Mouse (Mus musculus): ENCODE results near the gene 1700025G04Rik. TPM values are rescaled to one million over a fixed set of nuclear protein-coding genes. Genes with fewer than 3 reads are reported as not detected.

Gene 1700025G04Rik
- polyA plus RNA-seq, 1 experiment = 0.01 TPM

GRCm38 (mm10) chr1:152063357-152064145 is 26.4 kb downstream of the 1700025G04Rik start:
- Histone ChIP-seq H3K27me3 (ENCODE audit: control insufficient read depth) (no peaks in the 10 kb centered on the region), H3K36me3 (ENCODE audit: control insufficient read depth) (no peaks in the 10 kb centered on the region), H3K4me3 (replicated peaks) (no peak overlapping the region), H3K4me1 (ENCODE audit: control insufficient read depth) (no peaks in the 10 kb centered on the region), H3K9me3 (ENCODE audit: control insufficient read depth, low read length) (no peaks in the 10 kb centered on the region)
- no peak for TF ChIP-seq GATA1 (IDR thresholded peaks at IDR 0.05; ENCODE audit: low read length)
- TF ChIP-seq TAL1 (IDR thresholded peaks at IDR 0.05; ENCODE audit: low read length) = no peak

- TF ChIP-seq TAL1 (IDR thresholded peaks at IDR 0.05; ENCODE audit: low read length) (no peak), GATA1 (IDR thresholded peaks at IDR 0.05; ENCODE audit: low read length) (no peak)
- Histone ChIP-seq H3K4me1 (ENCODE audit: control insufficient read depth) (no peaks in the 10 kb centered on the region), H3K36me3 (ENCODE audit: control insufficient read depth) (no peaks in the 10 kb centered on the region), H3K27me3 (ENCODE audit: control insufficient read depth) (no peaks in the 10 kb centered on the region), H3K9me3 (ENCODE audit: control insufficient read depth, low read length) (no peaks in the 10 kb centered on the region), H3K4me3 (replicated peaks) (no peak overlapping the region)
Measured at GRCm38 (mm10) chr1:152061745-152062144, 28.2 kb downstream of the 1700025G04Rik start.

GRCm38 (mm10) chr1:152060265-152060664 is 29.7 kb downstream of the 1700025G04Rik start:
- Histone ChIP-seq H3K27me3 (ENCODE audit: control insufficient read depth) (no peaks in the 10 kb centered on the region), H3K4me1 (ENCODE audit: control insufficient read depth) (no peaks in the 10 kb centered on the region), H3K9me3 (ENCODE audit: control insufficient read depth, low read length) (no peaks in the 10 kb centered on the region), H3K36me3 (ENCODE audit: control insufficient read depth) (no peaks in the 10 kb centered on the region), H3K4me3 (replicated peaks) (no peak overlapping the region)
- no peak for TF ChIP-seq GATA1 (IDR thresholded peaks at IDR 0.05; ENCODE audit: low read length)
- no peak for TF ChIP-seq TAL1 (IDR thresholded peaks at IDR 0.05; ENCODE audit: low read length)

- no peak for TF ChIP-seq GATA1 (IDR thresholded peaks at IDR 0.05; ENCODE audit: low read length)
- TF ChIP-seq TAL1 (IDR thresholded peaks at IDR 0.05; ENCODE audit: low read length) = no peak
- Histone ChIP-seq H3K4me1 (ENCODE audit: control insufficient read depth) (no peaks in the 10 kb centered on the region), H3K36me3 (ENCODE audit: control insufficient read depth) (no peaks in the 10 kb centered on the region), H3K27me3 (ENCODE audit: control insufficient read depth) (no peaks in the 10 kb centered on the region), H3K9me3 (ENCODE audit: control insufficient read depth, low read length) (no peaks in the 10 kb centered on the region), H3K4me3 (replicated peaks) (no peak overlapping the region)
Measured at GRCm38 (mm10) chr1:152058776-152059175, 31.1 kb downstream of the 1700025G04Rik start.

- Histone ChIP-seq H3K4me1 (ENCODE audit: control insufficient read depth) (no peaks in the 10 kb centered on the region), H3K4me3 (replicated peaks) (no peak overlapping the region), H3K9me3 (ENCODE audit: control insufficient read depth, low read length) (no peaks in the 10 kb centered on the region), H3K27me3 (ENCODE audit: control insufficient read depth) (no peaks in the 10 kb centered on the region), H3K36me3 (ENCODE audit: control insufficient read depth) (no peaks in the 10 kb centered on the region)
- TF ChIP-seq GATA1 (IDR thresholded peaks at IDR 0.05; ENCODE audit: low read length) = no peak
- TF ChIP-seq TAL1 (IDR thresholded peaks at IDR 0.05; ENCODE audit: low read length) = no peak
Measured at GRCm38 (mm10) chr1:152053112-152053511, 36.8 kb downstream of the 1700025G04Rik start.

- H3K9me3 ChIP-seq (ENCODE audit: control insufficient read depth, low read length) = no peaks in the 10 kb centered on the region
- no peaks in the 10 kb centered on the region for H3K4me1 ChIP-seq (ENCODE audit: control insufficient read depth)
- H3K36me3 ChIP-seq (ENCODE audit: control insufficient read depth) = no peaks in the 10 kb centered on the region
- no peaks in the 10 kb centered on the region for H3K27me3 ChIP-seq (ENCODE audit: control insufficient read depth)
- TF ChIP-seq TAL1 (IDR thresholded peaks at IDR 0.05; ENCODE audit: low read length) (no peak), GATA1 (IDR thresholded peaks at IDR 0.05; ENCODE audit: low read length) (no peak)
- no peak overlapping the region for H3K4me3 ChIP-seq (replicated peaks)
Measured at GRCm38 (mm10) chr1:152051858-152052257, 38.1 kb downstream of the 1700025G04Rik start.

GRCm38 (mm10) chr1:152050037-152050436 is 39.9 kb downstream of the 1700025G04Rik start:
- Histone ChIP-seq H3K27me3 (ENCODE audit: control insufficient read depth) (no peaks in the 10 kb centered on the region), H3K9me3 (ENCODE audit: control insufficient read depth, low read length) (no peaks in the 10 kb centered on the region), H3K36me3 (ENCODE audit: control insufficient read depth) (no peaks in the 10 kb centered on the region), H3K4me3 (replicated peaks) (no peak overlapping the region), H3K4me1 (ENCODE audit: control insufficient read depth) (no peaks in the 10 kb centered on the region)
- TF ChIP-seq TAL1 (IDR thresholded peaks at IDR 0.05; ENCODE audit: low read length) (no peak), GATA1 (IDR thresholded peaks at IDR 0.05; ENCODE audit: low read length) (no peak)

GRCm38 (mm10) chr1:152048291-152048690 is 41.6 kb downstream of the 1700025G04Rik start:
- TF ChIP-seq TAL1 (IDR thresholded peaks at IDR 0.05; ENCODE audit: low read length) = no peak
- TF ChIP-seq GATA1 (IDR thresholded peaks at IDR 0.05; ENCODE audit: low read length) = no peak
- Histone ChIP-seq H3K9me3 (ENCODE audit: control insufficient read depth, low read length) (no peaks in the 10 kb centered on the region), H3K27me3 (ENCODE audit: control insufficient read depth) (no peaks in the 10 kb centered on the region), H3K4me1 (ENCODE audit: control insufficient read depth) (no peaks in the 10 kb centered on the region), H3K4me3 (replicated peaks) (no peak overlapping the region), H3K36me3 (ENCODE audit: control insufficient read depth) (no peaks in the 10 kb centered on the region)

GRCm38 (mm10) chr1:152047416-152047815 is 42.5 kb downstream of the 1700025G04Rik start:
- Histone ChIP-seq H3K4me3 (replicated peaks) (no peak overlapping the region), H3K36me3 (ENCODE audit: control insufficient read depth) (no peaks in the 10 kb centered on the region), H3K9me3 (ENCODE audit: control insufficient read depth, low read length) (no peaks in the 10 kb centered on the region), H3K4me1 (ENCODE audit: control insufficient read depth) (no peaks in the 10 kb centered on the region), H3K27me3 (ENCODE audit: control insufficient read depth) (no peaks in the 10 kb centered on the region)
- TF ChIP-seq GATA1 (IDR thresholded peaks at IDR 0.05; ENCODE audit: low read length) = no peak
- no peak for TF ChIP-seq TAL1 (IDR thresholded peaks at IDR 0.05; ENCODE audit: low read length)
